ENCODE assay signal across 8 mouse cellular contexts in genomic region chr10:128322141-128323108, GRCm38 (mm10). TPM values are rescaled to one million over a fixed set of nuclear protein-coding genes. Genes with fewer than 3 reads are reported as not detected.
DNase-seq lines count a peak whose midpoint lies in the region; ATAC-seq lines count a peak whose summit lies in the region.

Cnpy2 (plus strand) TSS chr10:128322459.

- H3K4me3 ChIP-seq in embryonic facial prominence, embryonic 13.5 days: peak within 1 kb of the TSS; percentile 91
- H3K4me3 ChIP-seq in limb, embryonic 10.5 days: peak within 1 kb of the TSS; percentile 80
- H3K4me3 ChIP-seq in midbrain, embryonic 12.5 days: peak within 1 kb of the TSS; percentile 88

- H3K9me3 ChIP-seq in embryonic facial prominence, embryonic 13.5 days: no peaks in the 10 kb centered on the region
- no peaks in the 10 kb centered on the region for H3K9me3 ChIP-seq in limb, embryonic 10.5 days (replicated peaks)
- H3K9me3 ChIP-seq in midbrain, embryonic 12.5 days: no peaks in the 10 kb centered on the region

- under 1% methylated on average over 40 of the region's 40 CpGs for WGBS in embryonic facial prominence, embryonic 13.5 days
- under 1% methylated on average over 40 of the region's 40 CpGs for WGBS in limb, embryonic 10.5 days
- under 1% methylated on average over 40 of the region's 40 CpGs for WGBS in midbrain, embryonic 12.5 days

- H3K4me2 ChIP-seq in embryonic facial prominence, embryonic 13.5 days: peak within 1 kb of the TSS; percentile 77
- H3K4me2 ChIP-seq in midbrain, embryonic 12.5 days (replicated peaks): peak within 1 kb of the TSS; percentile 86

- H3K36me3 ChIP-seq in embryonic facial prominence, embryonic 13.5 days: peaks cover 70% of the 10 kb centered on the region
- H3K36me3 ChIP-seq in limb, embryonic 10.5 days: peaks cover 74% of the 10 kb centered on the region
- H3K36me3 ChIP-seq in midbrain, embryonic 12.5 days: peaks cover 59% of the 10 kb centered on the region

- peak within 1 kb of the TSS; percentile 98 for H3K27ac ChIP-seq in embryonic facial prominence, embryonic 13.5 days
- H3K27ac ChIP-seq in limb, embryonic 10.5 days: peak within 1 kb of the TSS; percentile 98
- H3K27ac ChIP-seq in midbrain, embryonic 12.5 days (replicated peaks): peak within 1 kb of the TSS; percentile 94

- H3K9ac ChIP-seq in embryonic facial prominence, embryonic 13.5 days: peak within 1 kb of the TSS; percentile 99
- H3K9ac ChIP-seq in midbrain, embryonic 12.5 days (replicated peaks): peak within 1 kb of the TSS; percentile 96

- peak; percentile 90 for ATAC-seq in embryonic facial prominence, embryonic 13.5 days (ENCODE audit: insufficient number of reproducible peaks, insufficient read depth, low FRiP score, low TSS enrichment, low read depth)
- peak; percentile 97 for ATAC-seq in midbrain, embryonic 12.5 days (ENCODE audit: low FRiP score, low read depth)

- peak; percentile 91 for DNase-seq in 3134 (ENCODE audit: extremely low read depth, insufficient read length, low spot score)
- peak; percentile 80 for DNase-seq in adrenal gland, postnatal 25 days
- peak; percentile 87 to 91 for DNase-seq in heart, adult 18-20 months
- DNase-seq in kidney, adult 18-20 months: peak; percentile 91
- peak; percentile 97 for DNase-seq in limb, embryonic 10.5 days (ENCODE audit: low spot score)
- DNase-seq in skeletal muscle tissue, adult 2 months (ENCODE audit: low read depth, low spot score): peak; percentile 76

- no peaks in the 10 kb centered on the region for H3K27me3 ChIP-seq in embryonic facial prominence, embryonic 13.5 days
- H3K27me3 ChIP-seq in limb, embryonic 10.5 days (ENCODE audit: low read depth, poor library complexity, severe bottlenecking): no peaks in the 10 kb centered on the region
- H3K27me3 ChIP-seq in midbrain, embryonic 12.5 days: no peaks in the 10 kb centered on the region

- H3K4me1 ChIP-seq in embryonic facial prominence, embryonic 13.5 days: peaks cover 18% of the 10 kb centered on the region
- H3K4me1 ChIP-seq in limb, embryonic 10.5 days: peaks cover 18% of the 10 kb centered on the region
- peaks cover 19% of the 10 kb centered on the region for H3K4me1 ChIP-seq in midbrain, embryonic 12.5 days

RNA-seq across cellular contexts. Expression of gene Cnpy2, which starts in this region (rescaled TPM):
- 164 and 206 TPM in 2 replicates for total RNA-seq in adrenal gland, postnatal 25 days (2021)
- polyA plus RNA-seq in embryonic facial prominence, embryonic 13.5 days (2015; fragmentation: Nextera tagmentation; extraction: Ambion mirVana): 349 and 362 TPM in 2 replicates
- total RNA-seq in heart, adult 18-20 months (2021): 10 to 100 TPM; 62.2 to 66.6 TPM
- 313 and 334 TPM in 2 replicates for polyA plus RNA-seq in limb, embryonic 10.5 days (2016; fragmentation: Nextera tagmentation; extraction: Ambion mirVana)
- polyA plus RNA-seq in midbrain, embryonic 12.5 days (2016; fragmentation: Nextera tagmentation; extraction: Ambion mirVana): 219 and 220 TPM in 2 replicates

Comparison
In these comparisons a context has a peak if more than half of its experiments do, and no peak if none do; other contexts are left out.
1. Peak in every context shown above with its lines: DNase-seq, ATAC-seq, H3K4me3 ChIP-seq and H3K27ac ChIP-seq.